Mouse (Mus musculus) CD8-positive naive resting alpha-beta T cell, adult 2 months (primary cell): Measurements from ENCODE around the gene Olfr866.

Experiments used
- DNase-seq, 2 experiments: peaks; one replicate each; pipeline ENCODE4 v3.0.0; 2022; ENCODE audit warnings: low read depth in 2 of 2, low spot score in 2 of 2

Olfr866 gene

GRCm38 (mm10) chr9:20027935-20028334 is at the start of gene Olfr866:
Olfr866 (minus strand) TSS chr9:20028035.
- no peak for DNase-seq

GRCm38 (mm10) chr9:20073523-20074177 is 45.8 kb upstream of the Olfr866 start:
- DNase-seq, result no peak

- DNase-seq, result no peak
These were observed 43.5 kb upstream of the Olfr866 start for GRCm38 (mm10) chr9:20071291-20071690.

- no peak for DNase-seq
These were observed 42.4 kb upstream of the Olfr866 start for GRCm38 (mm10) chr9:20070236-20070635.

GRCm38 (mm10) chr9:20057462-20057861 is 29.6 kb upstream of the Olfr866 start, which contains the start of gene Olfr867:
Olfr867 (minus strand) TSS chr9:20057562.
- DNase-seq, result no peak

GRCm38 (mm10) chr9:20047964-20048363 is 20.1 kb upstream of the Olfr866 start:
- DNase-seq, result no peak
